Mouse (Mus musculus): ENCODE results near the gene Lhx6.

GRCm38 (mm10) chr2:36048748-36049566 is 56.3 kb downstream of the Lhx6 start, which contains the start of the genes Ndufa8 and Morn5:
- TF ChIP-seq EP300 (IDR thresholded peaks at IDR 0.05; ENCODE audit: low read depth) (no peak), CTCF (IDR thresholded peaks at IDR 0.05; ENCODE audit: low read depth) (no peak)

All from heart, postnatal 0 days (tissue).